Mouse (Mus musculus): Measurements from ENCODE around the gene Plekha1. TPM values are rescaled to one million over a fixed set of nuclear protein-coding genes. Genes with fewer than 3 reads are reported as not detected.

Plekha1 gene
- polyA plus RNA-seq, 1 experiment: 63.3 TPM

GRCm38 (mm10) chr7:130938896-130939295 lies 73.3 kb downstream of the Plekha1 start:
- DNase-seq: peak; percentile 64
- H3K4me1 ChIP-seq (ENCODE audit: control insufficient read depth, insufficient read depth, low read length): peaks cover 16% of the 10 kb centered on the region; the same call in 1 of the 2 replicates
- WGBS: 79% methylated on average over 8 of the region's 8 CpGs
- no peaks in the 10 kb centered on the region for H3K27me3 ChIP-seq (replicated peaks; ENCODE audit: control insufficient read depth, insufficient read depth, low read length)
- H3K27ac ChIP-seq (ENCODE audit: insufficient read depth, low read depth, low read length): no peak overlapping the region
- no peak overlapping the region for H3K4me3 ChIP-seq (ENCODE audit: insufficient read depth, low read depth, low read length)
- H3K36me3 ChIP-seq (ENCODE audit: control insufficient read depth, insufficient read depth, low read length): no peaks in the 10 kb centered on the region
- no peak for TF ChIP-seq POLR2A (IDR thresholded peaks at IDR 0.05; ENCODE audit: low read depth, low read length)
- TF ChIP-seq CTCF (conservative IDR thresholded peaks at IDR 0.05; ENCODE audit: insufficient read depth, insufficient read length, low read depth, low read length): no peak

DNA sequence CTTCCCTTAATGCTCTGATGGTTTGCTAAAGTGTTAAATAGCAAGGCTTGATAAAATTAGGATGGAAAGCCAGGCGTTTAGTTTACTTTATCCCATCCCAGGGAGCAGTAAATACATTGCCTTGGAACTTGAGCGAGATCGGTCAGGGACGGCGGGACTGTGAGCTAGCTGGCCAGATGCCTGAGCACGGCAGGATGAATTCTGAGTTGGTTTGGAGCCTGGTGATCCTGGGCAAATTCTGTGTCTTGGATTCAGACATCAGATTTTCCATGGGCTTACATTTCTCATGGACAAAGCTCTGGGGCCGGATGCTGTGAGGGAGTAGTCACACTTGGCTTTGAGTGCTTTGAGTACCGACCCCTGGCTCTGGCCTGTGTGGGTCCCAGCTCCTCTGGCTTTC lies 75.2 kb downstream of the Plekha1 start:
- H3K4me1 ChIP-seq (ENCODE audit: control insufficient read depth, insufficient read depth, low read length): peaks cover 16% of the 10 kb centered on the region; the same call in 1 of the 2 replicates
- no peak overlapping the region for H3K27ac ChIP-seq (ENCODE audit: insufficient read depth, low read depth, low read length)
- H3K27me3 ChIP-seq (replicated peaks; ENCODE audit: control insufficient read depth, insufficient read depth, low read length): no peaks in the 10 kb centered on the region
- H3K4me3 ChIP-seq (ENCODE audit: insufficient read depth, low read depth, low read length): no peak overlapping the region
- H3K36me3 ChIP-seq (ENCODE audit: control insufficient read depth, insufficient read depth, low read length): no peaks in the 10 kb centered on the region
- DNase-seq: no peak
- WGBS: 77% methylated on average over 8 of the region's 8 CpGs
- no peak for TF ChIP-seq CTCF (conservative IDR thresholded peaks at IDR 0.05; ENCODE audit: insufficient read depth, insufficient read length, low read depth, low read length)
- no peak for TF ChIP-seq POLR2A (IDR thresholded peaks at IDR 0.05; ENCODE audit: low read depth, low read length)

DNA sequence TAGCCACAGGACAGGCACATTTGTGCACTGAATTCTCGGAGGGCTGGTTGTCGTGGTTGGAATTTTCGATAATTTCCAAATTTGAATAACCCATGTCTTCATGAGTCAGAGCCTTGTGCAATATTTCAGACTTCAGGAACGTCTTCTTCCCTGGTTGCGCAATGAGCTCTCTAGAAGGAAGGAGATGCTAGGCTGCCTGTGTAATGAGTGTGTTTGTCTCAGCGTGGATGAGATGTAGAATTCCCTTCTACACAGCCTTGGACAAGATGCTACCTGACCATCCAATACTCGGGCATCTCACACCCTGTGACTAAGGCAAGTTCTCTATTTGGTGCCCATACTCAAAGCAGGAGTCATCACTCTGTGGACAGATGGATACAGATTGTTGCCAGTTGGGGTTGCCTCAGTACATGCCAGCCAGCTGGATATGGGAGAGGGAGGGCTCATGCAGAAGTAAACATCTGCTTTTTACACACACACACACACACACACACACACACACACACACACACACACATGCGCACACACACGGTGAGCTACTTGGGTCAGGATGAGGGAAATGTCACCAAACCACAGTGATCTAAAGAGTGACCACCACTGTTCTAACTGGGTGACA lies 77.8 kb downstream of the Plekha1 start:
- peaks cover 6% of the 10 kb centered on the region; the same call in 1 of the 2 replicates for H3K4me1 ChIP-seq (ENCODE audit: control insufficient read depth, insufficient read depth, low read length)
- 0 out of 2 replicates have a peak overlapping the region, but pooled peaks have one; percentile 17 for H3K27ac ChIP-seq (ENCODE audit: insufficient read depth, low read depth, low read length)
- peak; percentile 31 for DNase-seq
- TF ChIP-seq CTCF (conservative IDR thresholded peaks at IDR 0.05; ENCODE audit: insufficient read depth, insufficient read length, low read depth, low read length): no peak
- no peak for TF ChIP-seq POLR2A (IDR thresholded peaks at IDR 0.05; ENCODE audit: low read depth, low read length)
- H3K27me3 ChIP-seq (replicated peaks; ENCODE audit: control insufficient read depth, insufficient read depth, low read length): no peaks in the 10 kb centered on the region
- no peaks in the 10 kb centered on the region for H3K36me3 ChIP-seq (ENCODE audit: control insufficient read depth, insufficient read depth, low read length)
- no peak overlapping the region for H3K4me3 ChIP-seq (ENCODE audit: insufficient read depth, low read depth, low read length)
- WGBS: 82% methylated on average over 9 of the region's 9 CpGs

DNA sequence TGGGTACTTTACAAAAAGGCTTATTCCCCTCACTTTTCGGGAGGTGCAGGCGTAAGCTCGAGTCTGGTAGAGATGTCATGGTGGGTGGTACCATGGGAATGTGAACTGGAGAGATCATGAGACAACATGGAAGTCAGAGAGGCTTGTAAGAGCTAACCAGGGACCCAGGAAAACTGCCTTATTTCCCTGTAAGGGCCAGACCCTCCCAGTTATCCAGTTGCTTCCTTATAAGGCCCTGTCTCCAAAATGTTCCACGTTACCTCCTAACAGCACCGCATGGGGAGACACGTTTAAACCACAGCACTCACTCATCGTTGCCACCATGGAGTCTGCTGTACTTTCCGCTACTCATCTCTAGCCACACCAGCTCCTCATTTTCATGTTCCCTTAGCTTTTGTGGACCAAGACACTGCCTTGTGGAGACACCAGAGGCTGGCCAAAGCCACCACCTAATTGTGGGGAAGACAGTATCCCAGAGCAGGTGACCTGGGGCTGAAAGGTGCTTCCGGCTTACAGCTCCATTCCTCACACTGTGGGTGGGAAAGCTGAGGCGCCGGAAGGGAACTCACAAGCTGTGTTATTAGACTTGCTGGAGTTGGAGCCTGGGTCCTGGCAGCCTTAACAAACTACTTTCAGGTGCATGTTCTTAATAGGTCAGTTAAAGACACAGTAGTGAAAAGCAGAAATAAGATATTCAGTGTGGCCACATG lies 79.4 kb downstream of the Plekha1 start:
- TF ChIP-seq POLR2A (IDR thresholded peaks at IDR 0.05; ENCODE audit: low read depth, low read length) (no peak), CTCF (conservative IDR thresholded peaks at IDR 0.05; ENCODE audit: insufficient read depth, insufficient read length, low read depth, low read length) (no peak)

DNA sequence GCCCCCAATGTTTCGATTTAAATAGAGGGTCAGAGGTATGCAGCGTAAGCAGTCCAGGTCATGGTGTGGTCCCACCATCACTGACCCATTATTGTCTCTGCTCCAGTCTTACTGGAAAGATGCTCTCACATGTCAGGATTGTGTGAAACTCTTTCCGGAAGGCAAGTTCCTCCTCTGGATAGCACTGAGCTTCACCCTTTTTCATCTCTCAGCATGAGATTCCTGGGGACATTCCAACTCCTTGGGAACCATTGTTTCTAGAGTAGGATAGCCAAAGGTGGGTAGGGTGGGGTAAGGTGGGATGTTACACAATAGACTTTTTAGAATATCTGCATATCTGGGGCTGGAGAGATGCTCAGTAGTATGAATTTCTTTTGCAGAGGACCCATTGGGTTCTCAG lies 80.2 kb downstream of the Plekha1 start:
- Histone ChIP-seq H3K4me3 (ENCODE audit: insufficient read depth, low read depth, low read length) (no peak overlapping the region), H3K27me3 (replicated peaks; ENCODE audit: control insufficient read depth, insufficient read depth, low read length) (no peaks in the 10 kb centered on the region), H3K36me3 (ENCODE audit: control insufficient read depth, insufficient read depth, low read length) (no peaks in the 10 kb centered on the region), H3K27ac (ENCODE audit: insufficient read depth, low read depth, low read length) (no peak overlapping the region), H3K4me1 (ENCODE audit: control insufficient read depth, insufficient read depth, low read length) (peaks cover 11% of the 10 kb centered on the region)
- DNase-seq: no peak
- WGBS: 95% methylated on average over 3 of the region's 3 CpGs
- TF ChIP-seq POLR2A (IDR thresholded peaks at IDR 0.05; ENCODE audit: low read depth, low read length) (no peak), CTCF (conservative IDR thresholded peaks at IDR 0.05; ENCODE audit: insufficient read depth, insufficient read length, low read depth, low read length) (no peak)

More for the DNA sequence above, 79.4 kb downstream of the Plekha1 start:
- H3K36me3 ChIP-seq (ENCODE audit: control insufficient read depth, insufficient read depth, low read length): no peaks in the 10 kb centered on the region
- H3K27me3 ChIP-seq (replicated peaks; ENCODE audit: control insufficient read depth, insufficient read depth, low read length): no peaks in the 10 kb centered on the region
- no peak for DNase-seq
- peaks cover 7% of the 10 kb centered on the region for H3K4me1 ChIP-seq (ENCODE audit: control insufficient read depth, insufficient read depth, low read length)
- no peak overlapping the region for H3K4me3 ChIP-seq (ENCODE audit: insufficient read depth, low read depth, low read length)
- 93% methylated on average over 11 of the region's 11 CpGs for WGBS
- H3K27ac ChIP-seq (ENCODE audit: insufficient read depth, low read depth, low read length): no peak overlapping the region

- H3K4me3 ChIP-seq (ENCODE audit: insufficient read depth, low read depth, low read length): no peak overlapping the region
- H3K27me3 ChIP-seq (replicated peaks; ENCODE audit: control insufficient read depth, insufficient read depth, low read length): no peaks in the 10 kb centered on the region
- DNase-seq: no peak
- no peaks in the 10 kb centered on the region for H3K36me3 ChIP-seq (ENCODE audit: control insufficient read depth, insufficient read depth, low read length)
- WGBS: 92% methylated on average over 12 of the region's 12 CpGs
- no peak overlapping the region for H3K27ac ChIP-seq (ENCODE audit: insufficient read depth, low read depth, low read length)
- no peak for TF ChIP-seq CTCF (conservative IDR thresholded peaks at IDR 0.05; ENCODE audit: insufficient read depth, insufficient read length, low read depth, low read length)
- TF ChIP-seq POLR2A (IDR thresholded peaks at IDR 0.05; ENCODE audit: low read depth, low read length): no peak
- peaks cover 15% of the 10 kb centered on the region for H3K4me1 ChIP-seq (ENCODE audit: control insufficient read depth, insufficient read depth, low read length)
Measured at GRCm38 (mm10) chr7:130946303-130946702, 80.7 kb downstream of the Plekha1 start.

DNA sequence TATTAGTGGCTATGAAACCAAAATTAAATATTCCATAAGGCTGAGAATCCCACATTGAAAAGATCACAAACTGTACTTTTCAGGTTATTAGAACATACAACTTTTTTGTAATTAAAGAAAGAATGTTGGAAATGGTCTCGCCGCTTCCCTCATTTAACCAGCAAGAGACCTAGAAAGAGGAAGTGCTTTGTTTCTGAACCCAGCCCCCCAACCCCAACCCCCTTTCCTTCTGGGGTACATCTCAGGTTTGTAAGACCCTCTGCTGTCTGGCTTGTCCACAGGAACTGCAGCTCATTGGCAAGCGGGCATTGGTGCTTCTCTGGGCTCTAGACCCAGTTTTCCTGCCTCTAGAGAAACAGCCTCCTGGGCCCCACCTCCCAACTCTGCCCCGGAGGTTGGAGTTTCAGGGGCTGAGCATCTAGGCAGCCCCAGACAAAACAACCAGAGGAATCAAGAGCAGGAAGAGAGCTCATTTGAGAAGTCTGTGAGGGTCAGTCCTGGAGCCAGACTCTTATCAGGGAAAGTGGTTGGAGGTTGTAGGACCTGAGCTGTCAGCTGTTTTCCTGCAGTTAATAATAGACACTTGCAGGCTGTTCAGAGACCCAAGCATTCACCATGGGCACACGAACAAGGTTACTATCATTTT lies 83.1 kb downstream of the Plekha1 start:
- DNase-seq: peak; percentile 51
- Histone ChIP-seq H3K27me3 (replicated peaks; ENCODE audit: control insufficient read depth, insufficient read depth, low read length) (no peaks in the 10 kb centered on the region), H3K27ac (ENCODE audit: insufficient read depth, low read depth, low read length) (no peak overlapping the region), H3K4me3 (ENCODE audit: insufficient read depth, low read depth, low read length) (no peak overlapping the region), H3K4me1 (ENCODE audit: control insufficient read depth, insufficient read depth, low read length) (peaks cover 13% of the 10 kb centered on the region), H3K36me3 (ENCODE audit: control insufficient read depth, insufficient read depth, low read length) (no peaks in the 10 kb centered on the region)
- WGBS: 39% methylated on average over 5 of the region's 5 CpGs
- no peak for TF ChIP-seq POLR2A (IDR thresholded peaks at IDR 0.05; ENCODE audit: low read depth, low read length)

Measured in kidney, adult 2 months (tissue).